Mouse (Mus musculus): ENCODE results near the gene St3gal2. TPM values are rescaled to one million over a fixed set of nuclear protein-coding genes. Genes with fewer than 3 reads are reported as not detected.

The St3gal2 gene
- polyA plus RNA-seq (2012; rRNA removed): 15.0 and 16.4 TPM in 2 replicates

DNA sequence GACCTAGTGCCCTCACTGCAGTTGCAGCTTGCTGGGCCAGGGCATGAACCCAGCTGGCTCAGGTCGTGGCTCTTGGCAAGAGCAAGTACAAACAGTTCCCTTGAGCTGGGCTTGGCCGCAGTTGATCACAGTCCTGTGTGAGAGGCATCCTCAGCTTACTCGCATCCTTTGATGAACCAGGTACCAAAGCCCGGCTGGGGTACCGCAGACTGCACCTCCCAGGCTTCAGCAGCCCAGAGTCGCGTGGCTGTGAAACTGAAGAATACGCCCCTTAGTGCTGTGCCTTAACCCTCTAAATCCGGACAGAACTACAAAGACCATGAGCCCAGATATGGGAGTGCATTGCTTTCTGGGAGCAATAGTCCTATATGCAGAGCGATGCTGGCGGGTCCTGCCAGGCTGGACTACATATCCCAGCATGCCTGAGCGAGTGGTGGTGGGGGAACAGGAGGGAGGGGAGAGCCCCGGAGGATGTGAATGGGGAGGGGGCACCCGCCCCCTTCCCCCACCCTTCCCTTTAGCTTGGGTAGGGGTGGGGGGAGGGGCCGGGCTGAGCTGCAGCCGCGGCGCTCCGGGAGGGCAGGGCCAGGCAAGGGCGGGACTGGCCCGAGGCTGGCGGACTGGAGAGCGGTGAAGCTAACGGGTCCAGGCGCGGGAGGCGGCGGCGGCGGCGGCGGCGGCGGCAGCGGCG lies at the start of gene St3gal2:
St3gal2 (plus strand) TSS at position 582 of the 691 bp plus-strand sequence.

DNA sequence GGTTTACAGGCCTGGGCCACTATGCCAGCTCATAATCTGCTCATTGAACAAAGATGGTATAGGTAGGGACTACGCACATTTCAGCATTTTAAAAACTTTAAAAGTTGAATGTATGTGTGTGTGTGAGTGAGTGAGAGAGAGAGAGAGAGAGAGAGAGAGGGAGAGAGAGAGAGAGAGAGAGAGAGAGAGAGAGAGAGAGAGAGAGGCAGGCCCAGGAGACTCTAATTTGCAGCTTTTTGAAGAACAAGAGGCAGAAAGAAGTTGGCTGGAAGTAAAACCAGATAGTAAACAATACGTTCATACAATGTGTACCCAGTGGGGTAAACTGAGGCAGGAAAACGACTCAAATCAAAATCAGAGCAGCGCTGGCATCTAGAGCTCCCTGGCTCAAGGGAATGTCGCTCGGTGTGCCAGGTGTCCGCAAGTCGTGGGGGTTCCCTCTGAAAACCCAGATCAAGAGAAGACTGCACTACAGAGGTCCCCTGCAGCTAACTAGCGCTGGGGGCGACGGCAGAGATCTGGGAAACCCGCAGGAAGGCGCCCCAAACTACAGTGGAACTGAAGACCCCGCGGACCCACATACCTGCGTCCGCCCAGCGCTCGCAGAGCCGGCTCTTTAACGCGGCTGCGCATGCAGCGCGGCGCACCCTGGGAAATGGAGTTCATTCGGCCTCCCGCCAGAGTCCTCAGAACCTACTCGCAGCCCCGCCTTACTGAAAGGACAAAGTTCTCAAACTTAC lies 17.7 kb upstream of the St3gal2 start, which contains the start of gene Fuk:
Fuk (minus strand) TSS at position 650 of the 740 bp plus-strand sequence.

DNA sequence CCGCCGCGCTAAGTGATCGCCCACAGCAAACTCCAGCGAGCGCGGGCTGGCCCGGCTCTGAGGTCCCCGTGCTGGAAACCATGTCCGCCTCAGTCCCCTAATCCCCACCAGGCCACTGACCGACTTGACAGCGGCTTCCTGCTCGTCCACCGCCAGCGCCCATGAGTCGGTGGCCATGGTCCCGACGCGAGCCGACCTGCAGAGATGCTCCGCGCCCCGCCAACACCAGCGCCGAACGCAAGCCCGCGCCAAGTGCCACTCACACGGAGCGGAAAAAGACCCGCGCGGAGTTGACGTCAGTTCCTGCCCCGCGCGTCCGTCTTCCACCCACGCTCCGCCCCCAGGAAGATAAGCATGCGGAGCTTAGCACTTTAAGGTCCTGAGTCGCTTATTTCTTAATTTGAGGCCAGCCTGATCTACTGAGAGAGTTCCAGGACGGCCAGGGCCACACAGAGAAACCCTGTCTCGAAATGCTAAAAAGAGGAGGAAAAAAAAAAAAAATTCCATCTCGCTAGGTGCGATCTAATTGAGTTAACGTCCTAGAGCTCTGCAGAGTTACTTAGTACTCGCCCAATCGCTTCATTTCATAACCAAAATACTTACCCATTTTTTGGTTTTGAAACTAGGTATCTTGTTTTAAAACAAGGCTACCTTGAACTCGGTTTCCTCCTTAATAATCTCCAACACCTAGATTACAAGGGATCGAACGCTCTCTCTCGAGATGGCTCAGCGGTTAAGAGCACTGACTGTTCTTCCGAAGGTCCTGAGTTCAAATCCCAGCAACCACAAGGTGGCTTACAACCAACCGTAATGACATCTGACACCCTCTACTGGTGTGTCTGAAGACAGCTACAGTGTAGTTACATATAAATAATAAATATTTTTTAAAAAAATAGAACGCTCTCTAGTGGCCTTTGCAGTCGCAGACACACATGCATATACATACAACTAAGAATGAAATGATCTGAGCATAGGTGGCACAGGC lies 78.1 kb downstream of the St3gal2 start, which contains the start of gene Ddx19a:
Ddx19a (minus strand) TSS at position 254 of the 985 bp plus-strand sequence.

Other genes starting within 250 kb of the St3gal2 start
- gene Mtss1l, start 198.4 kb upstream of the St3gal2 start, polyA plus RNA-seq (2012; rRNA removed): 57.3 and 58.0 TPM in 2 replicates
- 24.9 and 32.0 TPM in 2 replicates for gene Il34, start 114.0 kb upstream of the St3gal2 start, polyA plus RNA-seq (2012; rRNA removed)
- 23.2 and 23.5 TPM in 2 replicates for gene Cog4, start 73.3 kb upstream of the St3gal2 start, polyA plus RNA-seq (2012; rRNA removed)
- gene Sf3b3, start 73.1 kb upstream of the St3gal2 start, polyA plus RNA-seq (2012; rRNA removed): 19.6 and 21.8 TPM in 2 replicates
- gene Fuk, start 17.4 kb upstream of the St3gal2 start, polyA plus RNA-seq (2012; rRNA removed): 54.5 and 54.9 TPM in 2 replicates
- 11.0 and 15.1 TPM in 2 replicates for gene Ddx19a, start 77.9 kb downstream of the St3gal2 start, polyA plus RNA-seq (2012; rRNA removed)
- gene Ddx19b, start 111.8 kb downstream of the St3gal2 start, polyA plus RNA-seq (2012; rRNA removed): 2.3 and 2.8 TPM in 2 replicates
- 21.5 and 24.6 TPM in 2 replicates for gene Aars, start 113.2 kb downstream of the St3gal2 start, polyA plus RNA-seq (2012; rRNA removed)
- gene Exosc6, start 136.4 kb downstream of the St3gal2 start, polyA plus RNA-seq (2012; rRNA removed): 83.8 and 109 TPM in 2 replicates
- not detected in 2 replicates for gene Clec18a, start 172.5 kb downstream of the St3gal2 start, polyA plus RNA-seq (2012; rRNA removed)
- 12.6 and 15.7 TPM in 2 replicates for gene Pdpr, start 174.7 kb downstream of the St3gal2 start, polyA plus RNA-seq (2012; rRNA removed)